Mouse (Mus musculus) hindbrain, embryonic 14.5 days (tissue): Measurements from ENCODE around the gene Gm10663. TPM values are rescaled to one million over a fixed set of nuclear protein-coding genes. Genes with fewer than 3 reads are reported as not detected.

Experiments
- ATAC-seq: fragments of 200-750 bp; cut with Nextera tagmentation; 2 replicates; pipeline ENCODE4 v1.8.0; 2017; ENCODE audit warnings: moderate number of reproducible peaks, mild to moderate bottlenecking, moderate TSS enrichment, moderate library complexity; ENCODE audit not compliant: low FRiP score
- DNase-seq: peaks from one replicate; pipeline ENCODE4 v3.0.0-alpha.2; 2015; ENCODE audit warnings: low spot score
- H3K27ac ChIP-seq: fragments of 300-500 bp; sonication (generic); 2 replicates; pipeline ENCODE4 v1.5.1; 2014; ENCODE audit warnings: mild to moderate bottlenecking, moderate library complexity
- H3K27me3 ChIP-seq: fragments of 300-500 bp; sonication (generic); 2 replicates; pipeline ENCODE4 v1.6.1; 2014; ENCODE audit warnings: mild to moderate bottlenecking, low read length, mixed read lengths; ENCODE audit not compliant: control insufficient read depth, insufficient read depth
- H3K36me3 ChIP-seq: fragments of 300-500 bp; sonication (generic); replicated peaks from 2 replicates; pipeline ENCODE4 v1.6.1; 2014; ENCODE audit not compliant: control insufficient read depth, insufficient read depth
- H3K4me1 ChIP-seq: fragments of 300-500 bp; sonication (generic); replicated peaks from 2 replicates; pipeline ENCODE4 v1.6.1; 2014; ENCODE audit warnings: antibody characterized with exemption, low read length, mixed read lengths; ENCODE audit not compliant: control insufficient read depth, insufficient read depth
- H3K4me2 ChIP-seq: fragments of 300-500 bp; sonication (generic); replicated peaks from 2 replicates; pipeline ENCODE4 v1.6.1; 2014; ENCODE audit warnings: mild to moderate bottlenecking, moderate library complexity
- H3K4me3 ChIP-seq: fragments of 300-500 bp; sonication (generic); replicated peaks from 2 replicates; pipeline ENCODE4 v1.5.1; 2014; ENCODE audit warnings: mild to moderate bottlenecking, low read length
- H3K9ac ChIP-seq: fragments of 300-500 bp; sonication (generic); 2 replicates; pipeline ENCODE4 v1.6.1; 2014
- H3K9me3 ChIP-seq: fragments of 300-500 bp; sonication (generic); 2 replicates; pipeline ENCODE4 v1.6.1; 2016; ENCODE audit warnings: low read length; ENCODE audit not compliant: control insufficient read depth
- WGBS: fragments of 180-500 bp; shearing (Covaris S2); extraction: QIAGEN DNeasy Blood & Tissue Kit; methylation state at CpG from one replicate; pipeline ENCODE4 v1.1.7; 2014; 5-methylcytosine and 5-hydroxymethylcytosine counted together
- polyA plus RNA-seq: library from polyadenylated mRNA; unstranded; fragments of >200 nt; fragmentation: Nextera tagmentation; extraction: Ambion mirVana; gene quantifications from 2 replicates; pipeline ENCODE4 v1.2.1, GENCODE M21; 2014

Gm10663 gene
- polyA plus RNA-seq, 1 experiment from 2014 or later = not detected

DNA sequence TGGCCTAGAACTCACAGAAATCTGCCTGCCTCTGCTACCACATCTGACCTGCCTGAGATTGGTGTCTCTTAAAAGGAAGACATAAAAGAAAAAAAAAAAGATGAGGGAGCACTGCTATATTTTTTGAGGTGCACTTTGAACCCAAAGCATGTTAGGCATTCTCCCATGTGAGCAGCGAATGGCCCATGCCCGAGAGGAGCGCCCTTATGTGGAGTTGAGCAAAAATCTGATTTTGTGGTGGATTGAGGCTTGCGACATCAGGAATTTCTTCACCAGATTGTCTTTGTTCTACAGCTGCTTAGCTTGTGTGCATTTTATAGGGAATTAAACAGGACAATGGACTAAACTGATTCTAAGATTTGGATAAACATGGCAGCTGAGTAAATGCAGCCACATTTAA, 27.6 kb upstream of the Gm10663 start:
- Histone ChIP-seq H3K4me1 (no peaks in the 10 kb centered on the region), H3K27ac (no peak overlapping the region), H3K9ac (no peak overlapping the region), H3K4me2 (no peak overlapping the region), H3K4me3 (no peak overlapping the region), H3K9me3 (no peaks in the 10 kb centered on the region), H3K36me3 (no peaks in the 10 kb centered on the region), H3K27me3 (no peaks in the 10 kb centered on the region)
- ATAC-seq = no peak
- no peak for DNase-seq
- WGBS = 96% methylated on average over 4 of the region's 4 CpGs

DNA sequence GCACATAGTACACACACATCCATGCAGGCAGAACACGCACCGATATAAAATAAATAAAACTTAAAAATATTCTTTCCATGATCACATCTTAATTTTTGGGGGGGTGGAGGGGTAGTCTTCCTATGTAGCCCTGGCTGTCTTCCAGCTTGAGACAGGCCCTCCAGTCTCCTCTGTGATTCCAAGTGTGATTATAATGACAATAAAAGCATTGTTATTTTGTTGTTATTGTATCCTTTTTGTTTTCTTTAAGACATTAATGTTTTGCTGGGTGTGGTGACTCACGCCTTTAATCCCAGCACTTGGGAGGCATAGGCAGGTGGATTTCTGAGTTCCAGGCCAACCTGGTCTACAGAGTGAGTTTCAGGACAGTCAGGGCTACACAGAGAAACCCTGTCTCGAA, 27.0 kb upstream of the Gm10663 start:
- no peak overlapping the region for H3K4me3 ChIP-seq
- DNase-seq (no peak), ATAC-seq (no peak)
- H3K27ac ChIP-seq = no peak overlapping the region
- H3K9me3 ChIP-seq = no peaks in the 10 kb centered on the region
- H3K27me3 ChIP-seq = no peaks in the 10 kb centered on the region
- no peak overlapping the region for H3K4me2 ChIP-seq
- H3K9ac ChIP-seq = no peak overlapping the region
- no peaks in the 10 kb centered on the region for H3K36me3 ChIP-seq
- H3K4me1 ChIP-seq = no peaks in the 10 kb centered on the region
- 83% methylated on average over 4 of the region's 4 CpGs for WGBS

DNA sequence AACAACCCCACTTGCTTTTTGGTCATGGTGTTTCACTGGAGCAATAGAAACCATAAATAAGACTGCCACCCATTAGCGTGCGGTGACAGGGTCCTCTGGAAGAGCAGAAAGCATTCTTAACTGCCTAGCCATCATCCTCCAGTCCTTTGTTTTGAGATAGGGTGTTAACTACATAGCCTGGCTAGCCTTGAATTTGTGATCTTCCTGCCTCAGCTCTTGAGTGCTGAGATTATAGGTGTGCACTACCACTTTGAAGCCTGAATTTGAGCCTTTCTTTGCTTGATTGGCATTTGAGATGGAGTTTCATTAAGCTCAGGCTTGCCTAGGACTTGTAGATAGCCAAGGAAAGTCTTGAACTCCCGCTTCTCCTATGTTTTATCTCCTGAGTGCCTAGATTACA, 21.3 kb upstream of the Gm10663 start:
- Histone ChIP-seq H3K9me3 (no peaks in the 10 kb centered on the region), H3K27me3 (no peaks in the 10 kb centered on the region), H3K36me3 (no peaks in the 10 kb centered on the region), H3K9ac (no peak overlapping the region), H3K4me1 (no peaks in the 10 kb centered on the region), H3K4me3 (no peak overlapping the region), H3K27ac (no peak overlapping the region), H3K4me2 (no peak overlapping the region)
- ATAC-seq = no peak
- WGBS = 89% methylated on average over 3 of the region's 3 CpGs
- no peak for DNase-seq

- H3K27ac ChIP-seq = no peak overlapping the region
- no peak for ATAC-seq
These were observed 20.9 kb upstream of the Gm10663 start for GRCm38 (mm10) chr8:65053968-65054367.

GRCm38 (mm10) chr8:65056722-65057121, 18.1 kb upstream of the Gm10663 start:
- WGBS = 96% methylated on average over 4 of the region's 4 CpGs
- no peak for ATAC-seq
- no peaks in the 10 kb centered on the region for H3K36me3 ChIP-seq

More at GRCm38 (mm10) chr8:65053968-65054367, 20.9 kb upstream of the Gm10663 start:
- no peak overlapping the region for H3K4me3 ChIP-seq
- H3K9me3 ChIP-seq = no peaks in the 10 kb centered on the region
- no peaks in the 10 kb centered on the region for H3K4me1 ChIP-seq
- no peaks in the 10 kb centered on the region for H3K36me3 ChIP-seq
- H3K4me2 ChIP-seq = no peak overlapping the region
- no peak overlapping the region for H3K9ac ChIP-seq
- DNase-seq = no peak
- no peaks in the 10 kb centered on the region for H3K27me3 ChIP-seq
- WGBS = 58% methylated on average over 5 of the region's 5 CpGs

DNA sequence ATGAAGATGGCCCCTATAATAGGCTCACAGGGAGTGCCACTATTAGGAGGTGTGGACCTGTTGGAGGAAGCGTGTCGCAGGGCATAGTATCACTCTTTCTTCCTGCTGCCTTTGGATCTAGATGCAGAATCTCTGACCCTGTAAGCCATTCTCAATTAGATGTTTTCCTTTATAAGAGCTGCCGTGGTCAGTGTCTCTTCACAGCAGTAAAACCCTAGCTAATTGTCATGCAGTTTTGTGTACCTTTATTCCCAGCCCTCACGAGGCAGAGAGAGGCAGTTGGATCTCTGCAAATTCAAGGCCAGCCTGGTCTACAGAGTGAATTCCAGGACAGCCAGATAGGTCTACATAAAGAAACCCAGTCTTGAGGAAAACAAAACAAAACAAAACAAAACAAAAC, 12.6 kb upstream of the Gm10663 start:
- no peak overlapping the region for H3K9ac ChIP-seq
- no peaks in the 10 kb centered on the region for H3K27me3 ChIP-seq
- no peaks in the 10 kb centered on the region for H3K4me1 ChIP-seq
- no peaks in the 10 kb centered on the region for H3K9me3 ChIP-seq
- WGBS = 65% methylated on average over 4 of the region's 4 CpGs
- H3K27ac ChIP-seq = no peak overlapping the region
- H3K36me3 ChIP-seq = no peaks in the 10 kb centered on the region
- ATAC-seq = no peak
- no peak overlapping the region for H3K4me2 ChIP-seq
- DNase-seq = no peak
- no peak overlapping the region for H3K4me3 ChIP-seq

More at GRCm38 (mm10) chr8:65056722-65057121, 18.1 kb upstream of the Gm10663 start:
- H3K9me3 ChIP-seq = no peaks in the 10 kb centered on the region
- no peaks in the 10 kb centered on the region for H3K27me3 ChIP-seq
- H3K27ac ChIP-seq = no peak overlapping the region
- no peak overlapping the region for H3K4me2 ChIP-seq
- no peak overlapping the region for H3K4me3 ChIP-seq
- no peak for DNase-seq
- H3K4me1 ChIP-seq = no peaks in the 10 kb centered on the region
- no peak overlapping the region for H3K9ac ChIP-seq

GRCm38 (mm10) chr8:65064071-65064470, 10.8 kb upstream of the Gm10663 start:
- Histone ChIP-seq H3K9me3 (no peaks in the 10 kb centered on the region), H3K9ac (no peak overlapping the region), H3K27me3 (no peaks in the 10 kb centered on the region), H3K4me2 (no peak overlapping the region), H3K27ac (no peak overlapping the region), H3K4me1 (no peaks in the 10 kb centered on the region), H3K4me3 (no peak overlapping the region), H3K36me3 (no peaks in the 10 kb centered on the region)
- ATAC-seq = no peak
- WGBS = 43% methylated on average over 2 of the region's 2 CpGs
- no peak for DNase-seq

DNA sequence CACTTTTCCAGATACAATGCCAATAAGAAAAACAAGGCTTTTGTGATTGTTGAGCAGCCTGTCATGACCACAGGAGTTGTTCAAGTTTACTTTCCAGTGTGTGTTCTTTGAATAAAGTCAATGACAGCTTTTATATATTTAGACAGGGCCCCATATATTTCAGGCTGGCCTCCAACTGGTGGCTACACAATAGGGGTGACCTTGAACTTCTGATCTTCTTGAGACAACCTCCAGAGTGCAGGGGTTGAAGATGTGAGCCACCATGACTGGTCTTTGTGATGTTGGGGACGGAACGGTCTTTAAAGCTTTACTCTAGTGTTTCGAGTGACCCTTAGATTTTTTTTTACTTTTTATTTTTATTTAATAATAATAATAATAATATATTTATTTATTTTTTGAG, 9.2 kb upstream of the Gm10663 start:
- WGBS = 95% methylated on average over 3 of the region's 3 CpGs
- ATAC-seq = no peak
- H3K27me3 ChIP-seq = no peaks in the 10 kb centered on the region

DNA sequence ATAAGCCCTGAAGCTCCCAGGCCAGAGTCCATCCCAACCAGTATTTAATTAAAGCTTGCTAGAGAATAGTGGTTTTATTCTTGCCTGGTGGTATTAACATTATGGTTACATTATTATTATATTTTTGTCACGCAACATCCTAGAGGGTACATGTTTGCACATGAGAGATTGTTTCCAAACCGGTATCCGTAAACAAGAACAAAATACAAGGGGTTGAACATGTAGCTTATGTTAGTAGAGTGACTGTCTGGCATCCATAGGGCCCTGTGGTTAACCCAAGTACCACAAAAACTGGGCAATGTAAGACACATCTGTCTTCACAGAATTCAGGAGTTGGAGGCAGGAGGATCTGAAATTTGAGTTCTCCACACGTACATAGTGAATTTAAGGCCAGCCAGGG, 7.8 kb upstream of the Gm10663 start:
- H3K4me3 ChIP-seq = no peak overlapping the region
- H3K27ac ChIP-seq = no peak overlapping the region
- H3K36me3 ChIP-seq = no peaks in the 10 kb centered on the region
- no peak for DNase-seq
- ATAC-seq = no peak
- no peak overlapping the region for H3K9ac ChIP-seq
- H3K4me1 ChIP-seq = no peaks in the 10 kb centered on the region
- no peak overlapping the region for H3K4me2 ChIP-seq
- H3K27me3 ChIP-seq = no peaks in the 10 kb centered on the region
- H3K9me3 ChIP-seq = no peaks in the 10 kb centered on the region
- 94% methylated on average over 4 of the region's 4 CpGs for WGBS

More for the DNA sequence above, 9.2 kb upstream of the Gm10663 start:
- Histone ChIP-seq H3K4me2 (no peak overlapping the region), H3K36me3 (no peaks in the 10 kb centered on the region), H3K27ac (no peak overlapping the region), H3K4me1 (no peaks in the 10 kb centered on the region), H3K4me3 (no peak overlapping the region), H3K9ac (no peak overlapping the region), H3K9me3 (no peaks in the 10 kb centered on the region)
- DNase-seq = no peak

DNA sequence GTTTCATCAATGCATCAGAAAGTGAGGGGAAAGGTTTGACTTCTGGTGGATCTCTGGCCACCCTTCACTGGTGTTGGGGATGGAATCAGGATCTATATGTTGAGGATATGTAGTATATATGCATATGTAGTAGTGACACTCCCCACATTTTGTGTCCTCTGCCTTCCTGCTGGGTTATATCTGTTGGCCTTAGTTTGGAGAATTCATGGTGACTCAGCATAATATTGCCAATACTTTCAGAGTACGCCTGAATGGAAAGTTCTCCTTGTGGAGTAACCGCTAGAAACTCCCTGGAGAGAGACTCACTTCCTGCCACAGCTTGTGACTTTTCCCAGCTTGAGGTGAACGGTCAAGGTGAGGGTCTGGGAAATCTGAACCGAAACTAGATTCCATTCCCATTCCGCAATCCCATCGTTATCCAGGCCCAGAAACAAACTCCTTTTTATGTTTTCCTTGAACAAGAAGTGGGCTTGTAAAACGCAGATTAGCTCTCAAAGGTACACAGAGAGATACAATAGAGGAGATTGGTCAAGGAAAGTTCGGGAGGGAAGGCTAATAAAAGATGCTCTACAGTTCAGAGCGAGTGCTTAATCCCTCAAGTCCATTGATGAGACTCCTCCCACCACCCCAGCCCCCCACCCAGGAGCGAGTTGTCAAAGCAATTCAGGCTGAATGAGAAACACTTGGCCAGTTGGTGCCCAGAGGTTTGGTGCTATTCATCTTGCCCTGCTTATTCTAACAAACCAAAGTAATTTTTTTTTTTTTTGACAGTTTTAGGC, 7.0 kb upstream of the Gm10663 start:
- no peak for ATAC-seq
- no peak overlapping the region for H3K27ac ChIP-seq
- 39% methylated on average over 10 of the region's 10 CpGs for WGBS

More for the DNA sequence above, 7.0 kb upstream of the Gm10663 start:
- Histone ChIP-seq H3K27me3 (no peaks in the 10 kb centered on the region), H3K4me3 (no peak overlapping the region), H3K4me2 (no peak overlapping the region), H3K9ac (no peak overlapping the region), H3K9me3 (no peaks in the 10 kb centered on the region), H3K4me1 (no peaks in the 10 kb centered on the region), H3K36me3 (no peaks in the 10 kb centered on the region)
- no peak for DNase-seq
